Mouse (Mus musculus) thymus, postnatal 36 days (tissue): ENCODE results near the gene Auts2.

Experiments
- DNase-seq, 2 experiments: peaks; one replicate each; pipeline ENCODE4 v3.0.0; 2022; ENCODE audit warnings: mixed read lengths in 2 of 2

Gene Auts2

GRCm38 (mm10) chr5:132498896-132499295 is 44.2 kb downstream of the Auts2 start:
- DNase-seq, result no peak

DNA sequence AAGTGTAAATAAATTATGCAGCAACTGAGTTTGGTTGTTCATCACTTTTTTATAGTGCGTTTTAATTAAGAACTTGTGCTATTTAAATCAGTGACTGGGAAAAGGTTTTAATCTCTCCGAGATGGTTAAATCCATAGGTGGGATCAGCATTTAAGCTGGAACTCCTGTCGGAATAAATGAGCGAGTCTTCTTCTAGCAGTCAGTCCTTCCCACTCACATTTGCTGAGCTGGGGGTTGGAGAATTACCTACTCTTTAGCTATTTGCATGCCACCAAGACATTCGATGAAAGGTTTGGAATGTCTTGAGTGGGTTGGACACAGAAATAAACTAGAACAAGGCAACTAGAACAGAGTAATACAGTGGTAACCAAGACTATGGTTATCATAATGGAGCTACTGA is 45.1 kb downstream of the Auts2 start:
- no peak for DNase-seq

DNA sequence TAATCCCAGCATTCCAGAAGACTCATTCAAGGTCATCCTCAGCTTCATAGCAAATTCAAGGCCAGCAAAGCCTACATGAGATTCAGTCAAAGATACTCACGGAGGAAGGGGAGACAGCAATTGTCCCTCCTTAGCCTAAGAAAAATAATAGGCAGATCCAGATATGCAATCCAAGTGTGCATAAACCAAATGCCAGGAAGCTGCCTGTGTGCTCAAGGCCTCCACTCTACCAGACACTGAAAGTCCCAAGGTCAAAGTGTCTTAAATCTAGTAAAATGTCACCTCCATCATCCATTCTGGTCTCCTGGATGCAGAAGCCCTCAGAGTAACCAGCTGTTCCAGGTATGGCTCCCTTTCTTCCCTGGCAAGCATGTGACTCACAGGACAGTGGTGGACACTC is 50.4 kb downstream of the Auts2 start:
- DNase-seq, result no peak

- no peak for DNase-seq
These were observed 51.1 kb downstream of the Auts2 start for GRCm38 (mm10) chr5:132492040-132492439.

DNA sequence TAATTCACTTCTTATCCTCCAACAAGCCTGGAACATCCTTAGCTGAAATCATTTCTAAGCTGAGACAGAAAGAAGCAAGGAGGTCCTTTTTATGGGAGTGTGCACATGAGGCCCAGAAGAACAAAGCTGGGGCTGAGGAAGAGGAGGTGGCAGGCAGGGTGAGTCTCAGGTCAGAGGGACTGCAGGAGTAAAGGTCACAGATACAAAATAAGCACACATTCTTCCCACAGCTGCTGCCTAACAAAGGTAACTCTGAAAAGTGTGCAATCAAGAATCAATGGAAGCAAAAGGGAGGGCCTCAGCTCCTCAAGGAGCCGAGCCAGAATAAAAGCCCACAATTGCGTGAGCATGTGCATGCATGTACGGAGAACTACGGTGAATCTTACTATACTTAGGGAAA is 51.6 kb downstream of the Auts2 start:
- no peak for DNase-seq

- DNase-seq, result no peak
These were observed 52.8 kb downstream of the Auts2 start for GRCm38 (mm10) chr5:132490326-132490725.

GRCm38 (mm10) chr5:132489736-132490313 is 53.3 kb downstream of the Auts2 start:
- DNase-seq, result no peak

DNA sequence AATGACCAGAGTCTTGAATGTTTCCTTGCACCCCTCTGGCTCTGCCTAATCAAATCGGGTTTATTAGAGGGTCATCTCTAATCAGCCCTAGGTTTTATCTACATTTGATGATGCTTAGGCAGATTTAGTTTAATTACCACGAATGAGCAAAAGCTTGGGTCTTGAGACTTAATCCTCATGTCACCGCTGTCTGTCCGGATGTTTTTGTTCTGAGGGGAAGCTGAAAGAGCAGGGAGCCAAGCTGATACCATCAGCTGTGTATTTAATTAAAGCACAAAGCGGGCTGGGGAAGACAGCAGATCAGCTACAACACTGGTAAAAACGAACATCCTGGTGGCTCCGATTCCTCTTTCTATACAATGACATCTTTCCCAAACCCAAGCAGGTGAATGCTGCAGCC is 56.3 kb downstream of the Auts2 start:
- DNase-seq, result no peak

DNA sequence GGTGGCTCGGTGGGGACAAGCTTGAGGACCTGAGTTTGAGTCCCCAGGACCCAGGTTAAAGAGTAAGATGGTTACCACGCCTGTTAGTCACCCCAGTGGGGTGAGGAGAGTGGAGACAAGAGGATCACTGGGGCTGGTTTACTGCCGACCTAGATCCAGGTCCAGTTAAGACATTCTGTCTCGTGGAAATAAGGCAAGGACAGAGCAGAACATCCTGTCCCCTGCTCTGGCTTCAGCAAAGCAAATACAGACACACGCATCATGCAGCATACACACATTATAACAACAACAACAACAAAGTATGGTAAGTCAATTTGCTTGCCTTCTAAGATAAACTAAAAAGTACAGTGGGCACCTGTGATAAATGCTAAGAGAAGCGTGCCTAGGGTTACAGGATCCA is 57.1 kb downstream of the Auts2 start:
- DNase-seq, result no peak

DNA sequence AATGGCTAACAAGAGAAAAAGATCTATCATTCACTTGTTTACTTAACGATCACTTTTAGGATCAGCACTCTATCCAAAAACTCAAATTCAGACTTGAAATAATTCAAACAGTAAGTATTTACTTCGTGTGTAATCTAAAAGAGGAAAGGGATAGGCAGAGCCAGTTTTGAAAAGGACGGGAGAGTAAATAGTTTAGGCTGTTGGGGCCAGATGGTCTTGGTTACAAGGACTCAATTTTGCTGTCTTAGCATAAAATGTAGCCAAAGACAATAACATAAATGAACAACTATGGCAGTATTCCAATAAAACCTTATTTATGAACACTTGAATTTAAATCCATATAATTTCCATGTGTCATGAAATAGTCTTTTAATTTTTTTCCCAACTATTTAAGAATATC is 57.7 kb downstream of the Auts2 start:
- no peak for DNase-seq

DNA sequence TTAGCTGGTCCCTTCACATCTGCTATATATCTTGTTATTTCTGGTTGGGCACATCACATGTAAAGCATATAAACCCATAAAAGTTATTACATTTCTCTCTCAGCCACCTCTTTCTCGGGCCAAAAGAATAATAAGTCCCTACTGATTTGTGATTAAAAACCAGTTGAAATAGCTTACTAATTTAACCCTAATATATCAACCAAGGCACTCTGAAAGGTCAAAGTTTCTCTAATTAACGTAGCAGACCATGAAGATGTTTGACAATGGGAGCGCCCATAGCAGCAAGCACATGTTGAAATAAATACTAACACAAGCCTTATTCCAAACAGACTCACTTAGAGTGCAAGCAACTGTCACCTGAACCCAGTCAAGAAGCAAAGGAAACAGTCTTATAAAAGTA is 61.7 kb downstream of the Auts2 start:
- DNase-seq, result no peak

GRCm38 (mm10) chr5:132480461-132480860 is 62.7 kb downstream of the Auts2 start:
- no peak for DNase-seq

DNA sequence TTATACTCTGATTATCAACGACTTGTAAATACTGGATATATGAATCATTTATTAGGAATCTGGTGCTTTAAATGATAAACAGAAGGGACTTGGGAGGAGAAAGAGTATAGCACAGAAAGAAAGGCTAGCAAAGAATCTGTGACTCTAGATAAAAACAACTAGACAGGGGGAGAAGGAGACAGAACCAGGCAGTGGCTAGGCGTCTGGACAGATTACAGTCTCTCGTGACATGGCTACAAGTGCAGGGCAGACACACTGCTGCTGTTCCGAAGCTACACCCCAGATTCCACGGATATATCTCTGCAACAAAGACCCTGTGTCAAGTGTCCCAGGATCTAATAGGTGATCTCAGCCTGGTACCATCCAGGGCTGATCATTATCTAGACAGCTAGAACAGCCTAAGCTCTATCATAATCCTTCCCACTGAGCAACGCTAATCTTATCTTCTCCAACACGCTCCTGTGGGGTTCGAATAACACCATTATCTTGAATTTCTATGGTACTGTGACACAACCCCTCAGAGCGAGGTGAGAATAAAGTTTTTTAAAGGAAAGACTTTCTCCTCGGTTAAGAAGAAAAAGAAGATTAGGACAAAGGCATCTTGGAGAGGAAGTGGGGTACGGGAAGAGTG is 63.8 kb downstream of the Auts2 start:
- DNase-seq, result no peak

DNA sequence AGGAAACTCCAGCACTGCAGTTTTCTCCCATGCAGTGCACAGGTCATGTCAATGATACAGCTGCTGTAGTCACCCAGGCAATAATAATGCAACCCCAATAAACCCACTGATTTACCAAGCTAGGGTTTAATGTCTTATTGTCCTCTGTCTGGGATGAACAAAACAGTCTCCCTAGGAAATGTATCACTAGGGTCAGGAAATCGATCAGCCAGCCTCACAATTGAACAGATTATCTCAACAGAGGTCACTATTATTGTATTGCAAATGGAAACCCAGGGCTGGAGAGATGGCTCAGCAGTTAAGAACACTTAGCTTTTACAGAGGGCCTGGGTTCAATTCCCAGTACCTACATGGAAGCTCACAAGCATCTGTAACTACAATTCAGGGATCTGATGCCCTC is 65.6 kb downstream of the Auts2 start:
- no peak for DNase-seq

GRCm38 (mm10) chr5:132472905-132473321 is 70.2 kb downstream of the Auts2 start:
- no peak for DNase-seq

GRCm38 (mm10) chr5:132472184-132472829 is 70.8 kb downstream of the Auts2 start:
- DNase-seq, result no peak

DNA sequence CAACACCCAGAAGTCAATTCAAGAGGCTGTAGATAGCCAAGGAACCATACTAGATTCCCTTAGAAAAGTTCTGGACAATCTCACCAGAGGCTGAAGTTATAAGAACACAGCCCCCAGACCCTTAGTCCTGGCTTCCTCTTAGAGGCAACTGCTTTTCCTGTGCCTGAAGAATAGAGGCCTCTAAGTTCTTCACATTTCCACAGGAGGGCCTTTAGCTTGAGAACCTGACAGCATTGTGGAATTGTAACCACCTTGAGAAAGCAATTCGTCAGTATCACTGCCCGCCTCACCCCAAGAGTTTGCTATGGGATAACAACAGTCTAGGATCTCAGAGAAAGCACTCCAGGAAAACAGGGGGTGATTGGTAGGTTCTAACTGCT is 75.8 kb downstream of the Auts2 start:
- DNase-seq, result no peak

DNA sequence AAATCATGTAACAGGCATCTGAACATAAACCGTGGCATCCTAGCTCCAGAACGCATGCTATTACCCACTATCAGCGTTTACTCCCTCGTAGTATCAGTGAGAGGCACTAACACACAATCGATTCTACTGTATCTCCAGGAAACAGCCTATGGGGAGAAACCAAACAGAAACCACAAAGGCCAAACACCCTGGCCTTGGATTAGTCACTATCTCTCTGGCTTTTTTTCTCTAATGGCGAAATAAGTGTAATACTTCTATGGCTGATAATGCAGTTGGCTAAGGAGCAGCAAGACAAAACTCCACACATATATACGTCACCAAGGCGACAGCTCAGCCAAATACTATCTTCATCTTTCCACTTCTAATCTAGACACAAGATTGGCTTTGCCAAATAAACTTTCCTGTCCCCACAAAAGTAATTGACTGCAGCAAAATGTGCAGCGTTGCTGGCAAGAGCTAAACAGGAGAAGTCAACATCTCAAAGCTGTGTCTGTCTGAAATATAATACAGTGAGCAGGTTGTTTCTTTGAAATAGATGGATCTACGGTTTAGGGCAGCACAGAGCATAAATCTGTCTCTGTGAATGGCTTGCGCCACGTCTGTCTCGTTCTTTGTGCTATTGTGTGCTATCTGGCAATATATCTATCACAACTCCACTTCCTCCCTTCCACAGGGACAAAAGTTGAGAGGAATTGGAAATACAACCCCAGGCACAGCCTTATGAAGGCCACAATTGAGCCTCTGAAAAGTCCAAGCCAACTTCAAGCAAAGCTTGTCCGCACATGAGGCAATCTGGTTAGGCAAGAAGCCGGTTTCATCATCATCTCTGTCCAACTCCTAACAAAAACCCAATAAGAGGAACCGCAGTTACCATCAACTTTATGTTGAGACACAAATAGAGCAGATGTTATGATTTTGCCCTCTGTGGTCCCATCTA is 76.4 kb downstream of the Auts2 start:
- DNase-seq, result no peak

DNA sequence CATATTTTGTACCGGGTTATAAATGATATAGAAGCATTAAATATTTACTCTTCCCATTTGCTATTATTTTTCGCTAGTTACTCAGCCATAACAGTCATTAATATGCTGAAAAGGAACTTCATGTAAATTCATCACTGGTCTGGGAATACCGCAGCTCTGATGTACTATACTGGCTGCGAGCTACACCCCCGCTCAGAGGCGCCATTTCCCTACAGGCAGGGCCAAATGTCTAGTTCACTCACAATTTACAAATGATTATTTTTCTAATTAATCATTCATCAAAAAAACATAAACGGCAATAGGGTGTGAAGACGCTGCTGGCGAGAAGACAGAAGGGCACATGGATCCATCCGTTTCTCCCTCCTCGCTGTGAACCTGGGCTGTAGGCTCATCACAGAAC is 80.6 kb downstream of the Auts2 start:
- no peak for DNase-seq

GRCm38 (mm10) chr5:132458498-132458897 is 84.6 kb downstream of the Auts2 start:
- DNase-seq, result no peak

DNA sequence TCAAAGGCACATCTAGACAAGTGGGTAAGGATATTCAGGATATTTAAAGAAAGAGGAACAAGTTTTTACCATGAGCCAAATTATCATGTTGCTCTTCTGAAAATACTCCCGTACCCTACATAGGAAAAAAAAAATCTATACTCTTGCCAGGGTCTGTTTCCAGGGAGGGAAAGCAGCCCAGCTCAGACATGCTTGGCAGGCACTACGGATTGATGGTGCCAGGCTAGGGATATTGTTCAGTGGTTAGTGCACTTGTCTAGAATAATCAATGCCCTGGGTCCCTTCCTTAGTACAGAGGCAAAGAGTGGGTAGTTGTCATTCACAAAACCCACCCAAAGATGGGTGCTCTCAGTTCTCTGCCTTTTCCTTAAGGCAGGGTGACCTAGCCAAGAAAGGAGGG is 90.8 kb downstream of the Auts2 start:
- no peak for DNase-seq

GRCm38 (mm10) chr5:132450071-132450470 is 93.1 kb downstream of the Auts2 start:
- no peak for DNase-seq

GRCm38 (mm10) chr5:132448401-132449066 is 94.6 kb downstream of the Auts2 start:
- no peak for DNase-seq
